In genomic region chr1:53844914-53845612, GRCm38 (mm10) we compare ENCODE assay signal across 11 mouse cellular contexts.
DNase-seq lines count a peak whose midpoint lies in the region; ATAC-seq and TF ChIP-seq lines count a peak whose summit lies in the region.
"Had no signal": no experiment of that assay in that cellular context is flagged by ENCODE, and none has a peak within 500 bp of the region (broad histone marks: within the 10 kb centered on the region; RNA-seq: fewer than 3 reads in every experiment).

No protein-coding gene starts in this region.

- 34% methylated on average over 5 of the region's 5 CpGs for WGBS in spleen, adult 2 months
- 63% methylated on average over 5 of the region's 5 CpGs for WGBS in stomach, postnatal 0 days

- no peaks in the 10 kb centered on the region for H3K27me3 ChIP-seq in spleen, adult 2 months (ENCODE audit: control insufficient read depth, insufficient read depth, low read length)
- no peaks in the 10 kb centered on the region for H3K27me3 ChIP-seq in stomach, postnatal 0 days (ENCODE audit: control insufficient read depth, insufficient read depth, low read length)
- H3K27me3 ChIP-seq: forebrain, embryonic 15.5 days had no signal

- H3K4me1 ChIP-seq in spleen, adult 2 months (ENCODE audit: control insufficient read depth, insufficient read depth, insufficient read length): peaks cover 28% of the 10 kb centered on the region
- H3K4me1 ChIP-seq in stomach, postnatal 0 days (replicated peaks; ENCODE audit: control insufficient read depth, insufficient read depth): no peaks in the 10 kb centered on the region
- H3K4me1 ChIP-seq: forebrain, embryonic 15.5 days had no signal

- peak overlapping the region; percentile 78 for H3K27ac ChIP-seq in spleen, adult 2 months (ENCODE audit: insufficient read depth, low read length)
- H3K27ac ChIP-seq in stomach, postnatal 0 days (replicated peaks): peak overlapping the region; percentile 91
- H3K27ac ChIP-seq: forebrain, embryonic 15.5 days; liver, embryonic 14.5 days had no signal

- H3K9me3 ChIP-seq in stomach, postnatal 0 days (ENCODE audit: control insufficient read depth, low read length): no peaks in the 10 kb centered on the region
- H3K9me3 ChIP-seq: forebrain, embryonic 15.5 days had no signal

- TF ChIP-seq EP300 in stomach, postnatal 0 days (optimal IDR thresholded peaks at IDR 0.05): no peak

- no peak for TF ChIP-seq CTCF in spleen, adult 2 months (IDR thresholded peaks at IDR 0.05; ENCODE audit: extremely low read depth, insufficient read depth, insufficient read length, insufficient replicate concordance)
- no peak for TF ChIP-seq CTCF in stomach, postnatal 0 days (IDR thresholded peaks at IDR 0.05; ENCODE audit: low read depth)

- no peak overlapping the region for H3K4me2 ChIP-seq in stomach, postnatal 0 days (replicated peaks; ENCODE audit: low read depth)
- H3K4me2 ChIP-seq: forebrain, embryonic 15.5 days had no signal

- H3K4me3 ChIP-seq in spleen, adult 2 months (ENCODE audit: extremely low read depth, insufficient read depth, insufficient read length): no peak overlapping the region
- H3K4me3 ChIP-seq in stomach, postnatal 0 days (ENCODE audit: low read depth, low read length): no peak overlapping the region
- H3K4me3 ChIP-seq: forebrain, embryonic 15.5 days had no signal

- no peak for TF ChIP-seq POLR2A in spleen, adult 2 months (IDR thresholded peaks at IDR 0.05; ENCODE audit: low read depth, low read length)

- H3K36me3 ChIP-seq in spleen, adult 2 months (ENCODE audit: control insufficient read depth, insufficient read depth, low read length): no peaks in the 10 kb centered on the region
- no peaks in the 10 kb centered on the region for H3K36me3 ChIP-seq in stomach, postnatal 0 days (ENCODE audit: control insufficient read depth, insufficient read depth, low read length)
- H3K36me3 ChIP-seq: forebrain, embryonic 15.5 days had no signal

- 0 out of 2 replicates have a peak, but pooled peaks have one; percentile 33 for ATAC-seq in stomach, postnatal 0 days (ENCODE audit: low FRiP score, low TSS enrichment)
- ATAC-seq: forebrain, embryonic 15.5 days had no signal

- no peak for DNase-seq in spleen, adult 2 months (ENCODE audit: low read depth in 1 of 2, low spot score in 2 of 2)
- DNase-seq in spleen, postnatal 10 days (ENCODE audit: low spot score in 2 of 2): no peak
- DNase-seq in T-cell, adult 2 months (ENCODE audit: low spot score): peak; percentile 56
- DNase-seq in kidney, postnatal 4 days: peak; percentile 21 to 35
- DNase-seq in stomach, postnatal 0 days (ENCODE audit: low spot score): no peak
- no peak for DNase-seq in layer of hippocampus, adult 11-12 months (ENCODE audit: low spot score)
- DNase-seq in adrenal gland, postnatal 4 days (ENCODE audit: low spot score in 2 of 2): no peak
- DNase-seq: embryo, embryonic 11 days; thymus, postnatal 14 days had no signal

- no peak overlapping the region for H3K9ac ChIP-seq in stomach, postnatal 0 days (ENCODE audit: low read length)
- H3K9ac ChIP-seq: forebrain, embryonic 15.5 days; liver, embryonic 14.5 days had no signal

Comparison
In these comparisons a context has a peak if more than half of its experiments do, and no peak if none do; other contexts are left out.
1. DNase-seq: peak in T-cell, adult 2 months (single experiment) and kidney, postnatal 4 days (2 of 2); none in spleen, adult 2 months (0 of 2), spleen, postnatal 10 days (0 of 2), stomach, postnatal 0 days (single experiment), layer of hippocampus, adult 11-12 months (single experiment) and adrenal gland, postnatal 4 days (0 of 2).